Comparison of ENCODE assay signal across 8 mouse cellular contexts in genomic region chr2:158159376-158160235, GRCm38 (mm10). TPM values are rescaled to one million over a fixed set of nuclear protein-coding genes. Genes with fewer than 3 reads are reported as not detected.
A peak's percentile ranks its signal among the peaks of the same experiment; 100 is the strongest.
DNase-seq lines count a peak whose midpoint lies in the region; ATAC-seq and TF ChIP-seq lines count a peak whose summit lies in the region.

No protein-coding gene starts in this region.

- H3K36me3 ChIP-seq in heart, embryonic 11.5 days (ENCODE audit: control insufficient read depth, insufficient read depth, low read length), result no peaks in the 10 kb centered on the region
- H3K36me3 ChIP-seq in liver, embryonic 15.5 days (replicated peaks), result no peaks in the 10 kb centered on the region
- H3K36me3 ChIP-seq in stomach, postnatal 0 days (ENCODE audit: control insufficient read depth, insufficient read depth, low read length), result no peaks in the 10 kb centered on the region
- H3K36me3 ChIP-seq in forebrain, embryonic 12.5 days (replicated peaks), result no peaks in the 10 kb centered on the region
- H3K36me3 ChIP-seq in forebrain, embryonic 14.5 days (ENCODE audit: control insufficient read depth, insufficient read depth, low read length), result no peaks in the 10 kb centered on the region

- H3K9me3 ChIP-seq in heart, embryonic 11.5 days (replicated peaks; ENCODE audit: control insufficient read depth, low read length), result no peaks in the 10 kb centered on the region
- H3K9me3 ChIP-seq in liver, embryonic 15.5 days (replicated peaks), result no peaks in the 10 kb centered on the region
- no peaks in the 10 kb centered on the region for H3K9me3 ChIP-seq in stomach, postnatal 0 days (ENCODE audit: control insufficient read depth, low read length)
- no peaks in the 10 kb centered on the region for H3K9me3 ChIP-seq in forebrain, embryonic 12.5 days
- no peaks in the 10 kb centered on the region for H3K9me3 ChIP-seq in forebrain, embryonic 14.5 days (replicated peaks; ENCODE audit: control insufficient read depth, low read length)

- peak overlapping the region; percentile 16; the same call in 1 of the 2 replicates for H3K4me3 ChIP-seq in heart, embryonic 11.5 days (ENCODE audit: low read depth, low read length)
- H3K4me3 ChIP-seq in liver, embryonic 15.5 days (replicated peaks), result peak overlapping the region; percentile 37
- no peak overlapping the region for H3K4me3 ChIP-seq in stomach, postnatal 0 days (ENCODE audit: low read depth, low read length)
- H3K4me3 ChIP-seq in forebrain, embryonic 12.5 days (replicated peaks), result no peak overlapping the region
- no peak overlapping the region for H3K4me3 ChIP-seq in forebrain, embryonic 14.5 days (ENCODE audit: low read depth, low read length)

- H3K9ac ChIP-seq in heart, embryonic 11.5 days (ENCODE audit: low read depth, low read length), result peak overlapping the region; percentile 66
- peak overlapping the region; percentile 37; the same call in 1 of the 2 replicates for H3K9ac ChIP-seq in liver, embryonic 15.5 days
- H3K9ac ChIP-seq in stomach, postnatal 0 days (ENCODE audit: low read length), result no peak overlapping the region
- no peak overlapping the region for H3K9ac ChIP-seq in forebrain, embryonic 12.5 days
- H3K9ac ChIP-seq in forebrain, embryonic 14.5 days (ENCODE audit: low read length), result no peak overlapping the region

- peak; percentile 65 for DNase-seq in kidney, adult 9 months
- DNase-seq in kidney, adult 11 months, result no peak
- no peak for DNase-seq in stomach, postnatal 0 days (ENCODE audit: low spot score)
- no peak for DNase-seq in cerebellum, postnatal 25 days
- no peak for DNase-seq in forebrain, embryonic 14.5 days (ENCODE audit: low spot score)

- no peaks in the 10 kb centered on the region for H3K27me3 ChIP-seq in heart, embryonic 11.5 days (ENCODE audit: control insufficient read depth, insufficient read depth, low read length)
- H3K27me3 ChIP-seq in liver, embryonic 15.5 days, result no peaks in the 10 kb centered on the region
- H3K27me3 ChIP-seq in stomach, postnatal 0 days (ENCODE audit: control insufficient read depth, insufficient read depth, low read length), result no peaks in the 10 kb centered on the region
- no peaks in the 10 kb centered on the region for H3K27me3 ChIP-seq in forebrain, embryonic 12.5 days
- H3K27me3 ChIP-seq in forebrain, embryonic 14.5 days (replicated peaks; ENCODE audit: control insufficient read depth, insufficient read depth, low read length), result no peaks in the 10 kb centered on the region

- no peak; the same call in 1 of the 2 replicates for ATAC-seq in heart, embryonic 11.5 days (replicated peaks; ENCODE audit: insufficient number of reproducible peaks, low FRiP score, low TSS enrichment)
- ATAC-seq in liver, embryonic 15.5 days (ENCODE audit: insufficient read depth), result peak; percentile 40; the same call in 1 of the 2 replicates
- peak; percentile 63; the same call in 1 of the 2 replicates for ATAC-seq in stomach, postnatal 0 days (ENCODE audit: low FRiP score, low TSS enrichment)
- ATAC-seq in forebrain, embryonic 12.5 days (ENCODE audit: low FRiP score), result no peak
- ATAC-seq in forebrain, embryonic 14.5 days, result no peak

- WGBS in heart, embryonic 11.5 days (ENCODE audit: insufficient replicate concordance), result 22% methylated on average over 7 of the region's 7 CpGs
- 15% methylated on average over 7 of the region's 7 CpGs for WGBS in liver, embryonic 15.5 days (ENCODE audit: insufficient replicate concordance)
- WGBS in stomach, postnatal 0 days, result 34% methylated on average over 7 of the region's 7 CpGs
- WGBS in forebrain, embryonic 12.5 days, result 69% methylated on average over 7 of the region's 7 CpGs
- 79% methylated on average over 7 of the region's 7 CpGs for WGBS in forebrain, embryonic 14.5 days

- TF ChIP-seq CTCF in stomach, postnatal 0 days (IDR thresholded peaks at IDR 0.05; ENCODE audit: low read depth), result no peak

- H3K4me2 ChIP-seq in heart, embryonic 11.5 days, result peak overlapping the region; percentile 60
- peak overlapping the region; percentile 64 for H3K4me2 ChIP-seq in liver, embryonic 15.5 days
- H3K4me2 ChIP-seq in stomach, postnatal 0 days (replicated peaks; ENCODE audit: low read depth), result 0 out of 2 replicates have a peak overlapping the region, but pooled peaks have one; percentile 29
- H3K4me2 ChIP-seq in forebrain, embryonic 12.5 days, result no peak overlapping the region
- no peak overlapping the region for H3K4me2 ChIP-seq in forebrain, embryonic 14.5 days (ENCODE audit: low read length)

- peak overlapping the region; percentile 71 for H3K27ac ChIP-seq in heart, embryonic 11.5 days (ENCODE audit: low read depth, low read length)
- H3K27ac ChIP-seq in liver, embryonic 15.5 days (replicated peaks), result peak overlapping the region; percentile 67
- H3K27ac ChIP-seq in stomach, postnatal 0 days (replicated peaks), result peak overlapping the region; percentile 78
- no peak overlapping the region for H3K27ac ChIP-seq in forebrain, embryonic 12.5 days
- H3K27ac ChIP-seq in forebrain, embryonic 14.5 days (ENCODE audit: low read depth, low read length), result no peak overlapping the region

- peaks cover 16% of the 10 kb centered on the region for H3K4me1 ChIP-seq in heart, embryonic 11.5 days (ENCODE audit: control insufficient read depth, insufficient read depth, low read length)
- H3K4me1 ChIP-seq in liver, embryonic 15.5 days (replicated peaks), result peaks cover 63% of the 10 kb centered on the region
- no peaks in the 10 kb centered on the region for H3K4me1 ChIP-seq in stomach, postnatal 0 days (replicated peaks; ENCODE audit: control insufficient read depth, insufficient read depth)
- 0 out of 2 replicates have a peak, but pooled peaks cover 3% of the 10 kb centered on the region for H3K4me1 ChIP-seq in forebrain, embryonic 12.5 days
- no peaks in the 10 kb centered on the region for H3K4me1 ChIP-seq in forebrain, embryonic 14.5 days (ENCODE audit: control insufficient read depth, insufficient read depth, low read length)

- no peak for TF ChIP-seq EP300 in stomach, postnatal 0 days (optimal IDR thresholded peaks at IDR 0.05)

RNA-seq across cellular contexts. Expression of gene Tgm2, which starts 13.4 kb away (rescaled TPM):
- 129 and 130 TPM in 2 replicates for polyA plus RNA-seq in heart, embryonic 11.5 days (2014; fragmentation: Nextera tagmentation; extraction: Ambion mirVana)
- polyA plus RNA-seq in liver, embryonic 15.5 days (2015; fragmentation: Nextera tagmentation; extraction: Ambion mirVana), result 67.7 and 77.8 TPM in 2 replicates
- 109 and 114 TPM in 2 replicates for polyA plus RNA-seq in stomach, postnatal 0 days (2015; fragmentation: Nextera tagmentation; extraction: Ambion mirVana)
- polyA plus RNA-seq in forebrain, embryonic 12.5 days (2016; fragmentation: Nextera tagmentation; extraction: Ambion mirVana), result 4.3 and 4.6 TPM in 2 replicates
- polyA plus RNA-seq in forebrain, embryonic 14.5 days (2014; fragmentation: Nextera tagmentation; extraction: Ambion mirVana), result 5.0 and 7.0 TPM in 2 replicates

Comparison
In these comparisons a context has a peak if more than half of its experiments do, and no peak if none do; other contexts are left out.
1. ATAC-seq: peak in liver, embryonic 15.5 days (single experiment) and stomach, postnatal 0 days (single experiment); none in heart, embryonic 11.5 days (single experiment), forebrain, embryonic 12.5 days (single experiment) and forebrain, embryonic 14.5 days (single experiment).
2. H3K27ac ChIP-seq: peak in heart, embryonic 11.5 days (single experiment), liver, embryonic 15.5 days (single experiment) and stomach, postnatal 0 days (single experiment); none in forebrain, embryonic 12.5 days (single experiment) and forebrain, embryonic 14.5 days (single experiment).
3. H3K4me2 ChIP-seq: peak in heart, embryonic 11.5 days (single experiment), liver, embryonic 15.5 days (single experiment) and stomach, postnatal 0 days (single experiment); none in forebrain, embryonic 12.5 days (single experiment) and forebrain, embryonic 14.5 days (single experiment).
4. H3K4me3 ChIP-seq: peak in heart, embryonic 11.5 days (single experiment) and liver, embryonic 15.5 days (single experiment); none in stomach, postnatal 0 days (single experiment), forebrain, embryonic 12.5 days (single experiment) and forebrain, embryonic 14.5 days (single experiment).
5. H3K9ac ChIP-seq: peak in heart, embryonic 11.5 days (single experiment) and liver, embryonic 15.5 days (single experiment); none in stomach, postnatal 0 days (single experiment), forebrain, embryonic 12.5 days (single experiment) and forebrain, embryonic 14.5 days (single experiment).